Mouse (Mus musculus): ENCODE results near the gene Gstm1. TPM values are rescaled to one million over a fixed set of nuclear protein-coding genes. Genes with fewer than 3 reads are reported as not detected.

The Gstm1 gene
- total and polyA plus RNA-seq, 2 experiments from 2014 or later: 174 to 429 TPM

DNA sequence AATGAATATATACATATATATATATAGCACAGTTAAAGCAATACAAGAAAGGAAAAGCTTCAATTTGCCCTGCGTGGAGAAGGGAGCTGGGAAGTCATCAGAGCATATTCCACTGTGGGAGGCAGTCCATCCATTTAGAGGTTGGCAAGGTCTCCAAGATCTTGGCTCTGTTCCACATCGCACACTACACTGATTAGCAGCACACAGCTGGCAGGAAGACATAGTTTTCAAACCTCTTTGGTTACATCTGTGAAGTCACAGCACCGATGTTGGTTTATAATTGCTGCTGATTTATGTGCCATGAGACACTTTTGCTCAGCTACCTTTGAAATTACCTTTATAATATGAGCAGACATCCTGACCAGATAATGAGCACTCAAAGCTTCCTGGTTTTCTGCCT lies 30.5 kb upstream of the Gstm1 start:
- Histone ChIP-seq H3K27me3 (ENCODE audit: insufficient read depth, low read length) (no peaks in the 10 kb centered on the region), H3K36me3 (ENCODE audit: insufficient read depth, low read length) (no peaks in the 10 kb centered on the region), H3K4me2 (ENCODE audit: low read depth, low read length) (no peak overlapping the region), H3K27ac (no peak overlapping the region), H3K9ac (replicated peaks; ENCODE audit: low read length) (no peak overlapping the region), H3K9me3 (ENCODE audit: low read length) (no peaks in the 10 kb centered on the region), H3K4me3 (ENCODE audit: low read length) (no peak overlapping the region), H3K4me1 (ENCODE audit: insufficient read depth, low read length) (peaks cover 11% of the 10 kb centered on the region)
- no peak for ATAC-seq
- no peak for DNase-seq (ENCODE audit: low spot score)
- TF ChIP-seq CTCF (IDR thresholded peaks at IDR 0.05; ENCODE audit: low read depth): no peak
- WGBS: 73% methylated on average over 3 of the region's 3 CpGs

DNA sequence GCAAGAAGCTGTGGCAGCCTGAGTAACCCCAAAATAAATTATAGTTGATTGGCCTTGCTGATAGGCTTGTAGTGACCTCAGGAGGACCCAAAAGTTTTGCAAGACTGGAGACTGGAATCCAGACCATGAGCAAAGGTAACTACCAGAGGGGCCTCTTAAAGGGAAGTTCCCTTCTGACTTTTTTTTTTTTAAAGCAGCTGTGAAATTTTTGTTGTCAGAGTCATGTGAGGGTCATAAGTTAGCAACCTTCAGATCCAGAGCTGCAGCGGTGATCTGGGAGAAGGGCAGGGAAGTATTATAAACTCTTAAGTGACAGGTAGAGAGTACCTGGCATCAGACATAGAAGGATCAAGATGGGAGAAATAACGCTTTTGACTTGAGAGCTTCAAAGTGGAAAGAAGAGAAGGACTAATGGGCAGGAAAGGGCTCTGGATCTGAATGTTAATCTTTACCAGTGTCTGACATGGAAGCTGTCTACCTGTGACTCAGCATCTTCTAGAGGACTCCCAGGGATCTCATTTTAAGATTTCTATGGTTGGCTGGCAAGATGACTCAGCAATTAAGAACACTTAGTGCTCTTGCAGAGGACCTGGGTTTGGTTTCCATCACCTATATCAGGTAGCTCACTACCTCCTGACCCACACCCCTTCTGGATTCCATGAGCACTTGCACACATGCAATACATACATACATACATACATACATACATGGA lies 29.3 kb upstream of the Gstm1 start:
- H3K4me3 ChIP-seq (ENCODE audit: low read length): no peak overlapping the region
- H3K9ac ChIP-seq (replicated peaks; ENCODE audit: low read length): no peak overlapping the region
- no peaks in the 10 kb centered on the region for H3K36me3 ChIP-seq (ENCODE audit: insufficient read depth, low read length)
- no peaks in the 10 kb centered on the region for H3K27me3 ChIP-seq (ENCODE audit: insufficient read depth, low read length)
- no peak overlapping the region for H3K4me2 ChIP-seq (ENCODE audit: low read depth, low read length)
- DNase-seq (ENCODE audit: low spot score) (no peak), ATAC-seq (no peak)
- WGBS: 97% methylated on average over 2 of the region's 2 CpGs
- no peak for TF ChIP-seq CTCF (IDR thresholded peaks at IDR 0.05; ENCODE audit: low read depth)
- H3K4me1 ChIP-seq (ENCODE audit: insufficient read depth, low read length): peaks cover 11% of the 10 kb centered on the region
- H3K27ac ChIP-seq: no peak overlapping the region
- no peaks in the 10 kb centered on the region for H3K9me3 ChIP-seq (ENCODE audit: low read length)

DNA sequence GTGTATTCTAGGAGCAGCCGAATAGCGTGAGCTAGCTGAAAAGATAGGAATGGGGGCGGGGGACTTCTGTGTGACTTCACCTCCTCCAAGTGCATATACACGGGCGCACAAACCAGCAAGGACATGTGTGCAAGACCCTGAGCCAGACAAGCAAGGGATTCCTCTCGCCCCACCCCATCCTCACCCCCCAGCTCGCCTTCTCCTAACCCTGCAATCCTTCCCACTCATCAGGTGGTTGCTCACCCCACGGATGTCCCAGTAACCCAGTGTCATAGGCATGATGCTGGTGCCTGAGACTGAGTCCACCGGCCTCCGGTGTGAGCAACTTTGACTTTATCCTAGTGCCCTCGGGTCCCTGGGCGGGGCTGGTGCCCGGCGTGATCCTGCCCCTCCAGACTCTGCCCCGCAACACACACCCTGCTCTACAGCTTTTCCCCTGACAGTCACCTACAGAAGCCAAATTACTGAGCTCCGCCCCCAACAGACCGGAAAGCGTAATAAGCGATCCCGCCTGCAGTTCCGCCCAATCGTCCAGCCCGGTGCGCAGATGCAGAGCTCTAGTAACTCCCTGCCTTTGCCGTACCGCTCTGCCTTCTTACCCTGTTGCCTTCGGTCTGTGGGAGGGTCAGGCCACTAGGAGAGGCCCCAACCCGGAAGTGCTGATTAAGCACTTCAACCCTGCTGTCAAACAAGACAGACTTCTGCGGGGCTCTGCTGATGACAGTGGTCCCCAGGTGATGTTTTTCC lies 26.8 kb upstream of the Gstm1 start, which contains the start of gene Gstm4:
TSS of gene Gstm4 (minus strand) at position 501 of the 747 bp plus-strand sequence.
- Histone ChIP-seq H3K27me3 (ENCODE audit: insufficient read depth, low read length) (no peaks in the 10 kb centered on the region), H3K9ac (replicated peaks; ENCODE audit: low read length) (peak within 1 kb of the TSS; percentile 60), H3K4me1 (ENCODE audit: insufficient read depth, low read length) (peaks cover 11% of the 10 kb centered on the region), H3K4me2 (ENCODE audit: low read depth, low read length) (peak within 1 kb of the TSS; percentile 87), H3K4me3 (ENCODE audit: low read length) (peak within 1 kb of the TSS; percentile 48), H3K9me3 (ENCODE audit: low read length) (no peaks in the 10 kb centered on the region), H3K27ac (peak within 1 kb of the TSS; percentile 74; the same call in 1 of the 2 replicates), H3K36me3 (ENCODE audit: insufficient read depth, low read length) (no peaks in the 10 kb centered on the region)
- TF ChIP-seq CTCF (IDR thresholded peaks at IDR 0.05; ENCODE audit: low read depth): peak; percentile 29
- WGBS: 6% methylated on average over 29 of the region's 29 CpGs
- DNase-seq (ENCODE audit: low spot score) (peak; percentile 90), ATAC-seq (peak; percentile 91)

- Histone ChIP-seq H3K4me2 (ENCODE audit: low read depth, low read length) (no peak overlapping the region), H3K9ac (replicated peaks; ENCODE audit: low read length) (no peak overlapping the region), H3K27ac (no peak overlapping the region), H3K27me3 (ENCODE audit: insufficient read depth, low read length) (no peaks in the 10 kb centered on the region), H3K36me3 (ENCODE audit: insufficient read depth, low read length) (no peaks in the 10 kb centered on the region), H3K4me3 (ENCODE audit: low read length) (no peak overlapping the region), H3K4me1 (ENCODE audit: insufficient read depth, low read length) (no peaks in the 10 kb centered on the region), H3K9me3 (ENCODE audit: low read length) (no peaks in the 10 kb centered on the region)
- TF ChIP-seq CTCF (IDR thresholded peaks at IDR 0.05; ENCODE audit: low read depth): no peak
- WGBS: 47% methylated on average over 5 of the region's 5 CpGs
- ATAC-seq: no peak
- no peak for DNase-seq (ENCODE audit: low spot score)
These were observed 15.4 kb upstream of the Gstm1 start for GRCm38 (mm10) chr3:108033156-108033555.

DNA sequence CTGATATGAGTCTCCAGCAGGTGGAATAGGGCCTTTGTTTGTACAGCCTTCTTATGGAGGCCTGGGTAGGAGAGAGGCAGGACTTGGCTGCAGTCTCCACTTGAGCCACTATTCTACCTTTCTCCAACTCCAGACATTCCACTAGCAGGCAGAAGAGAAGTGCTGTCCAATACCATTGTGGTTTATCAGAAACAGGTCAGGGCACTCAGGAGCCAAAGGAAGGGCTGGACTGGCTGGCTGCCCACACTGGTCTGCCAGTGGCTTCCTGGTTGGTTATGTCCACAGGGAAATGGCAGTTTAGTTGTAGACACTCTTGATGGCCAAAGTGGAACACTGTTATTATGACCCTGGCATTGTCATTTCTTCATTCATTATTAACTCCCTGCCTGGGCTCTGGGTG lies 14.3 kb upstream of the Gstm1 start:
- Histone ChIP-seq H3K27me3 (ENCODE audit: insufficient read depth, low read length) (no peaks in the 10 kb centered on the region), H3K9me3 (ENCODE audit: low read length) (no peaks in the 10 kb centered on the region), H3K4me3 (ENCODE audit: low read length) (no peak overlapping the region), H3K9ac (replicated peaks; ENCODE audit: low read length) (no peak overlapping the region), H3K27ac (no peak overlapping the region), H3K36me3 (ENCODE audit: insufficient read depth, low read length) (no peaks in the 10 kb centered on the region), H3K4me1 (ENCODE audit: insufficient read depth, low read length) (no peaks in the 10 kb centered on the region), H3K4me2 (ENCODE audit: low read depth, low read length) (no peak overlapping the region)
- DNase-seq (ENCODE audit: low spot score): no peak
- TF ChIP-seq CTCF (IDR thresholded peaks at IDR 0.05; ENCODE audit: low read depth): no peak
- no peak for ATAC-seq

- H3K9ac ChIP-seq (replicated peaks; ENCODE audit: low read length): no peak overlapping the region
- H3K4me2 ChIP-seq (ENCODE audit: low read depth, low read length): no peak overlapping the region
- H3K4me1 ChIP-seq (ENCODE audit: insufficient read depth, low read length): no peaks in the 10 kb centered on the region
- H3K27ac ChIP-seq: no peak overlapping the region
- no peaks in the 10 kb centered on the region for H3K9me3 ChIP-seq (ENCODE audit: low read length)
- TF ChIP-seq CTCF (IDR thresholded peaks at IDR 0.05; ENCODE audit: low read depth): no peak
- WGBS: 66% methylated on average over 4 of the region's 4 CpGs
- H3K27me3 ChIP-seq (ENCODE audit: insufficient read depth, low read length): no peaks in the 10 kb centered on the region
- no peak overlapping the region for H3K4me3 ChIP-seq (ENCODE audit: low read length)
- DNase-seq (ENCODE audit: low spot score) (no peak), ATAC-seq (0 out of 2 replicates have a peak, but pooled peaks have one; percentile 51)
- H3K36me3 ChIP-seq (ENCODE audit: insufficient read depth, low read length): no peaks in the 10 kb centered on the region
These were observed 11.0 kb upstream of the Gstm1 start for GRCm38 (mm10) chr3:108028641-108029365.

Data from hindbrain, postnatal 0 days (tissue).